Mouse (Mus musculus): Measurements from ENCODE around the gene F11r. TPM values are rescaled to one million over a fixed set of nuclear protein-coding genes. Genes with fewer than 3 reads are reported as not detected.

The F11r gene
- 1 to 10 TPM; 4.9 to 5.3 TPM for total RNA-seq (2021)

DNA sequence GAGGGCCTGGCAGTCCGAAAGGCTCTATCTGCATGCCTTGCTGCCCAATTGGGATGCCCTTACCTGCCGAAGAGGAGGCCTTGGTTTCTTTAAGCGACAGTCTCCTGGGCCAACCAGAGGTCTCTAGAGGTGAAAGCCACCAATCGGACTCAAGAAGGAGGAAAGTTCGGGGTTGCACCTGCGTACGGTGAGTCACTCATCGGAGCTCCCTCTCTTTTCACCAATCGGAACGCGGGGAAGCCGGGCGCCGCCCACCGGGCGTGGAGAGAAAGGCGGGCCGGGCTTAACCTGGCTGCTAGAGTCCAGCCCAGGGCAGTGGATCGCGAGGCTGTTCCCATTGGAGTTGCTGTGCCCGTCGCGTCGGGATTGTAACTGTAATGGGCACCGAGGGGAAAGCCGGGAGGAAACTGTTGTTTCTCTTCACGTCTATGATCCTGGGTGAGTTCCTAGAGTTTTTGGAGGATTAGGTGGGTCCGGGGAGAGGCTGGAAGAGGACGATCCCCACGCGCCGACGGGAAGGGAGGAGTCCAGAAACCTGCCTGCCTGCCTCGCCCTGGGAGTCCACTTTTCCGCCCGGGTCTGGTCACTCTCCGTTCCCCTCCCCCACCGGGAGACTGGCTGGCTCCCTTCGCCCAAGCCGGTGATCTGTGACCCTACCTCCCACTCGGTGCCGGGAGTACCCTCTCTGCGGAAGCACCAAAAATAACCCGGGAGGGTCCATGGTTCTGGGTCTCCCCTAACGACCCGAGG is at the start of gene F11r:
F11r (plus strand) TSS at position 272 of the 750 bp plus-strand sequence.
- intact Hi-C loops (cut with DNase I) = no loop called here

GRCm38 (mm10) chr1:171388376-171389102 is 48.8 kb upstream of the F11r start, which contains the start of gene Arhgap30:
TSS of gene Arhgap30 (plus strand) at chr1:171388954.
- DNase-seq (ENCODE audit: low spot score in 2 of 2) = peak; percentile 16 to 19
- intact Hi-C loops (cut with DNase I) = no loop called here

More for the DNA sequence above, at the start of gene F11r:
- peak in 1 of 2 experiments; percentile 30 for DNase-seq (ENCODE audit: low spot score in 2 of 2)

- intact Hi-C loops (cut with DNase I) = no loop called here
- no peak for DNase-seq (ENCODE audit: low spot score in 2 of 2)
Measured at GRCm38 (mm10) chr1:171390101-171390500, 47.2 kb upstream of the F11r start.

GRCm38 (mm10) chr1:171401821-171402220 is 35.5 kb upstream of the F11r start:
- intact Hi-C loops (cut with DNase I) = no loop called here
- no peak for DNase-seq (ENCODE audit: low spot score in 2 of 2)

DNA sequence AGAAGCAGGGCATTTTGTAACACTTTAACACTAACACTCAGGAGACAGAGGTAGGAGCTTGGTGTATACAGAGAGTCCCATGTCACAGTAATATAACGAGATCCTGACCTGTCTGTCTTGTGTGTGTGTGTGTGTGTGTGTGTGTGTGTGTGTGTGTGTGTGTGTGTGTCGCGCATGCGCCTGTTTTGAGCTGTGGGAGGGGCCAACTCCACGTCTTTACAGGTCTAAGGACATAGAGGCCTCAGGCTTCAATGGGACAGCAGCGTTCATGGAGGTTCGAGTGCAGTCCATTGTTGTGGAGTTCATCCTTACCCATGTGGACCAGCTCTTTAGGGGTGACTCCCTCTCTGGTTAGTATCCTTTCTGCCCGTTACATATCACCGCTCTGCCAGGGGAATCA is 34.3 kb upstream of the F11r start:
- DNase-seq (ENCODE audit: low spot score in 2 of 2) = no peak
- intact Hi-C loops (cut with DNase I) = no loop called here

- intact Hi-C loops (cut with DNase I) = no loop called here
- no peak for DNase-seq (ENCODE audit: low spot score in 2 of 2)
Measured at GRCm38 (mm10) chr1:171407263-171407662, 30.1 kb upstream of the F11r start.

DNA sequence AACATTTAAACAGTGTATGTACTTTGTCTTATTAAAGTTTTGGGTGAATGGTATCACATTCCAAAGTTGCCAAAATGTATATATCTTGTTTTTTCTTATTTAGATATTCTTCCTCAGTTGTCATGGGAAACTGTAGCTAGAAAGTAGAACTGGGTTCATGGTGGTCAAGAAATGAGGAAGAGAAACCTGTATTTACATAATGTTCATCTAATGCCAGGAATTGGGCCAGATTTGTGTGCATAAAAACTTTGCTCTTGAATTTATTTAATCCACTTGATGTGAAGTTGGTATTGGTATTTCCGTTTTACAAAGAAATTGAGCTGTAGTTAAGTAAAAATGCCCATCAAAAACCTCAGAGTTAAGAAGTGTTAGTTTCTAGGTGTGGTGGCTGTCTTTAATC is 27.1 kb upstream of the F11r start:
- intact Hi-C loops (cut with DNase I) = loop anchor here (5.0 to 10.0 kb wide), 2 partner anchors 67 to 295 kb away; partner anchors contain the start of gene Cfap126
- no peak for DNase-seq (ENCODE audit: low spot score in 2 of 2)

DNA sequence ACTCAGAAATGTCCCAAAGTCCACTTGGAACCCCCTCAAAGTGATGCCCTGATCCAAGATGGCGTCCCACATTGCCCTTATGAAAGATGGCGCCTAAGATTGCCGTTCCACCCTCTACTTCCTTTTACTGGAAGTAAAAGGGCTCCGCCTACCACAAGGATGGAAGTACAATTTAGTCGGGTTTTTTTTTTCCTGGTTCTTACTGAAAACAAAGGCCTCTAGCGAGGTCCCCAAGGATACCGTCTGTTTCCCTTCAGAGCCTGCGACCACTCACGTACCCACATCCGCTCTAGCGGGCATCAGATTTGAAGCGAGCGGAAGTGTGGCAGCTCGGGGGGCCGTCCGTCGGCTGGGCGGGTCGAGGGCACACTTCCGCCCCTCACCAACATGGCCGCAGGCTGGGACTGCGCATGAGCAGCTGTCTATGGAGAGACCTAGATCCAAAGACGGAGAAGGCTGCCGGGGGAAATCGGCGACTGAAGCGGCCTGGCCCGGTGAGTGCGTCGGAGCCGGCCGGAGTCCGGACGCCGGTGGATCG is 26.3 kb upstream of the F11r start, which contains the start of gene Usf1:
Usf1 (plus strand) TSS at position 367 of the 538 bp plus-strand sequence.
- intact Hi-C loops (cut with DNase I) = loop anchor here (1.0 to 10.0 kb wide), 5 partner anchors 50 to 296 kb away; partner anchors contain the start of genes Alyref2, Cfap126 and Dedd
- DNase-seq (ENCODE audit: low spot score in 2 of 2) = peak; percentile 95 to 96

GRCm38 (mm10) chr1:171411492-171411941 is 25.8 kb upstream of the F11r start:
- DNase-seq (ENCODE audit: low spot score in 2 of 2) = no peak

GRCm38 (mm10) chr1:171412001-171412441 is 25.3 kb upstream of the F11r start:
- intact Hi-C loops (cut with DNase I) = loop anchor here (5.0 to 10.0 kb wide), 2 partner anchors 65 to 297 kb away; partner anchors contain the start of gene Cfap126
- peak; percentile 28 to 40 for DNase-seq (ENCODE audit: low spot score in 2 of 2)

More at GRCm38 (mm10) chr1:171411492-171411941, 25.8 kb upstream of the F11r start:
- intact Hi-C loops (cut with DNase I) = loop anchor here (1.0 to 10.0 kb wide), 5 partner anchors 50 to 297 kb away; partner anchors contain the start of genes Alyref2, Cfap126 and Dedd

- DNase-seq (ENCODE audit: low spot score in 2 of 2) = peak in 1 of 2 experiments; percentile 9
- intact Hi-C loops (cut with DNase I) = loop anchor here (5.0 to 10.0 kb wide), 2 partner anchors 65 to 298 kb away; partner anchors contain the start of gene Cfap126
Measured at GRCm38 (mm10) chr1:171412446-171412845, 24.9 kb upstream of the F11r start.

- intact Hi-C loops (cut with DNase I) = loop anchor here (5.0 to 10.0 kb wide), 2 partner anchors 64 to 299 kb away; partner anchors contain the start of gene Cfap126
- DNase-seq (ENCODE audit: low spot score in 2 of 2) = no peak
Measured at GRCm38 (mm10) chr1:171413608-171414007, 23.7 kb upstream of the F11r start.

DNA sequence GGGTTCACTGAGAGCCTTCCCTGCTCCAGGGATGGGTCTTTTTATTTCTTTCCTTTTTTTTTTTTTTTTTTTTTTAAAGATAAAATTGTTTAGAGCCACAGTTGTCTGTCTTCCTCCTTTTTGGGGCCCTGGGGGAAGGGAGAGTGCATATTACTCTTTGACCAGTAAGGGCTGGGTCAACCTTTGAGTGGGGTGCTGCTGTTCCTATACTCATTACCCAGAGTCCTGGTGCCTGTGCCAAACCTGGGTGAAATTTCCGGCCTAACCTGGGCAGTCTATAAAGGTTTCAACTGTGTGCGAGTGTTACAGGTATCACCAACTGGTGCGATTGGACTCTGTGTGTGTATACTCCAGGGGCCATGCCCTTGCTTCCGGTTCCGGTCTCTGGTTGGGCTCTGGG is 18.7 kb upstream of the F11r start, which contains the start of gene Tstd1:
Tstd1 (plus strand) TSS at position 213 of the 400 bp plus-strand sequence.
- DNase-seq (ENCODE audit: low spot score in 2 of 2) = no peak
- intact Hi-C loops (cut with DNase I) = loop anchor here (10.0 kb wide), 1 partner anchor 304 kb away; the partner anchor contains the start of gene Cfap126

DNA sequence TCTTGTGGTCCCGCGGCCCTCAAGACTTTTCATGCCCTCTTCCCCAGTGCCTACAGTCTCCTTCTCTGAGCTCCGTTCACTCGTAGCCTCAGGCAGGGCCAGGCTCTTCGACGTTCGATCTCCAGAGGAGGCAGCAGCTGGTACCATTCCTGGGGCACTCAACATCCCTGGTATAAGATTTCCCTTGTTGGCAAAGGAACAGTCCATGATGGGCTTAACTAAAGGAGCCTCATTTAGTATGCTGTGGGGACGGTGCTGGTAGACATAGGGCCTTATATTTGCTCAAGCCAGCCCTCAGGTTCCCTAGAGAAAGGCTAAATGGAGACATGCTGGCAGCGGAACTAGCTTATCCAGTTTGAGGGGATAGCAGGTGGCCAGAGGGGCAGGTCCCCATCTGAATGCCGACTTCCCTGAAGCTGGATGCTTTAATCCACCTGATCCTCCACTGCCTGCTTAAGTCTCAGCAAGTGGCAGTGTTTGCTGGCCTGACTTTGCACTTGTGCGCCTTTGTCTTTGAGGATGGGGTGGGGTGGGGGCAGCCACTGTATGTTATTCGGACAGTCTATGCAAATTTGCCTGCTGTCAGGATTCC is 17.9 kb upstream of the F11r start:
- no peak for DNase-seq (ENCODE audit: low spot score in 2 of 2)
- intact Hi-C loops (cut with DNase I) = loop anchor here (10.0 kb wide), 1 partner anchor 305 kb away; the partner anchor contains the start of gene Cfap126

DNA sequence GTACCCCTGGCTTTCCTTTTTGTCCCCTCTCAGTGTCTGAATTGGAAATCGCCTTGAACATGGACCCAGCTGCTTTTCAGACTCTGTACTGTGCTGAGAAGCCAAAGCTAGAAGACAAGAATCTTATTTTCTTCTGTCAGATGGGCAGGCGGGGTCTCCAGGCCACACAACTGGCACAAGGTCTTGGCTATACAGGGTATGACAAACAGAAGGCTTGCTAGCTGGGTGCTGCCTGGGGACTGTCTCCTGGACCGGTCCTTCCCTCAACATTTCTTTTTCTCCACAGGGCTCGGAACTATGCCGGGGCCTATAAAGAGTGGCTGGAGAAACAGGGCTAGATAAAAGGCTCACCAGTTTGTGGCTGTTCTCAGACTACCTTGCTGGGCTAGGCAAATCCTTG is 17.4 kb upstream of the F11r start:
- DNase-seq (ENCODE audit: low spot score in 2 of 2) = no peak
- intact Hi-C loops (cut with DNase I) = loop anchor here (10.0 kb wide), 1 partner anchor 305 kb away; the partner anchor contains the start of gene Cfap126

DNA sequence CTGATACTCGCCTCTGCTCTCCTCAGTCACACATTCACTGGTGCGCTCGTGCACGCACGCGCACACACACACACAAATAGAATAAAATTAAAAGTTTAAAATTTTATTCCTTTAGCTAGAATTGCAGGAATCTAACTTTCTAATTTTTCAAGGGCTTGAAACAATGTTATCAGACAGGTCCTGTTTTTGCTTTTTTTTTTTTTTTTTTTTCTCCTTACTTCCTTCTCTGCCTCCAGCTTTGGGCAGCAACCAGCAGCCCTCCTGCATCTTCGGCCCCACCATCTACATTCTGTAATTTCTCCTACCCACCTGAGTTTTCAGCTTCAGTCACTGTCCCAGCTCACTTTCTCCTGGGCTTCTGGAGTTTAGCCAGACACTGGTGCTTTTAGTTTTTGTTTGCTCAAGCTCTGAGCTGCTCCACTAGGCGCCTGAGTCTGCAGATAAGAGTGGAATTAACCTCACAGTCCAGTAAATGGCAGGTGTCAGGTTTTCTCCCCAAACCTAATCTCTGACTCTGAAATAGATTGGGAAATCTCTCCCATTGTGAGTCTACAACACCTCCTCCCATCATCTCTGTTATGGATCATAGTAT is 14.7 kb upstream of the F11r start:
- DNase-seq (ENCODE audit: low spot score in 2 of 2) = no peak
- intact Hi-C loops (cut with DNase I) = no loop called here

DNA sequence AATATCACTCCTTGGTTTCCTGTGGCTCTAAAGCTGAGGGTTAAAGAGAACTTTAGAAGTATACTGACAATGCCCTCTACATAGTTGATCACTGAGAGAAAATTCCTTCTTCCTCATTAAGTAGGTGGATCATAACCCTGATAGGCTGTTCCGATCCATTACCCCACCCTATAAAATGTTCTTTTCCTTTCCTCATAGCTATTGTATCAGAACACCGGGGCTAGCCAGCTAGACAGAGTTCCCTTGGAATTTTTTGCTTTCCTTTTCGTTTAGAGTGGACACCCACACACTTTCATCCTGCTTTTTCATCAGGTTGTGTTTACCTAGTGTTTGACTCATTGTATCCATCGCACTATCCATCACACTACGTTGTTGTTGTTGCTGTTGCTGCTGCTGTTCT is 12.7 kb upstream of the F11r start:
- no peak for DNase-seq (ENCODE audit: low spot score in 2 of 2)
- intact Hi-C loops (cut with DNase I) = no loop called here

GRCm38 (mm10) chr1:171425126-171425525 is 12.2 kb upstream of the F11r start:
- intact Hi-C loops (cut with DNase I) = no loop called here
- no peak for DNase-seq (ENCODE audit: low spot score in 2 of 2)

GRCm38 (mm10) chr1:171432158-171432557 is 5.2 kb upstream of the F11r start:
- no peak for DNase-seq (ENCODE audit: low spot score in 2 of 2)

More at GRCm38 (mm10) chr1:171432158-171432557, 5.2 kb upstream of the F11r start:
- intact Hi-C loops (cut with DNase I) = no loop called here
